Mouse (Mus musculus) heart, embryonic 16.5 days (tissue): ENCODE data around the gene Dpt. TPM values are rescaled to one million over a fixed set of nuclear protein-coding genes. Genes with fewer than 3 reads are reported as not detected.
A peak's percentile ranks its signal among the peaks of the same experiment; 100 is the strongest.
"Not testable (repeated sequence)": the region's sequence is repeated elsewhere in the genome, so short reads cannot be mapped to it uniquely, and the experiment has no call there.

Experiments
- ATAC-seq: fragments of 200-750 bp; cut with Nextera tagmentation; replicated peaks from 2 replicates; pipeline ENCODE4 v1.8.0; 2017; ENCODE audit warnings: moderate number of reproducible peaks; ENCODE audit not compliant: insufficient read depth, low FRiP score; ENCODE audit errors: extremely low read depth
- H3K27ac ChIP-seq: fragments of 300-500 bp; sonication (generic); 2 replicates; pipeline ENCODE4 v1.5.1; 2014; ENCODE audit warnings: mild to moderate bottlenecking, low read length, control low read depth, moderate library complexity
- H3K27me3 ChIP-seq: fragments of 300-500 bp; sonication (generic); 2 replicates; pipeline ENCODE4 v1.6.1; 2014; ENCODE audit warnings: low read length, mixed read lengths; ENCODE audit not compliant: control insufficient read depth, insufficient read depth
- H3K36me3 ChIP-seq: fragments of 300-500 bp; sonication (generic); 2 replicates; pipeline ENCODE4 v1.6.1; 2014; ENCODE audit not compliant: control insufficient read depth, insufficient read depth
- H3K4me1 ChIP-seq: fragments of 300-500 bp; sonication (generic); 2 replicates; pipeline ENCODE4 v1.6.1; 2014; ENCODE audit warnings: low read length, mixed read lengths; ENCODE audit not compliant: control insufficient read depth, insufficient read depth
- H3K4me2 ChIP-seq: fragments of 300-500 bp; sonication (generic); 2 replicates; pipeline ENCODE4 v1.6.1; 2014; ENCODE audit warnings: low read depth, mild to moderate bottlenecking, control low read depth, low read length
- H3K4me3 ChIP-seq: fragments of 300-500 bp; sonication (generic); 2 replicates; pipeline ENCODE4 v1.5.1; 2014; ENCODE audit warnings: mild to moderate bottlenecking, control low read depth, low read length
- H3K9ac ChIP-seq: fragments of 300-500 bp; sonication (generic); 2 replicates; pipeline ENCODE4 v1.6.1; 2014; ENCODE audit warnings: low read length, control low read depth
- H3K9me3 ChIP-seq: fragments of 300-500 bp; sonication (generic); replicated peaks from 2 replicates; pipeline ENCODE4 v1.6.1; 2016; ENCODE audit warnings: low read length; ENCODE audit not compliant: control insufficient read depth
- WGBS: fragments of 180-500 bp; shearing (Covaris S2); extraction: QIAGEN DNeasy Blood & Tissue Kit; methylation state at CpG from one replicate; pipeline ENCODE4 v1.1.7; 2014; 5-methylcytosine and 5-hydroxymethylcytosine counted together
- polyA plus RNA-seq: library from polyadenylated mRNA; unstranded; fragments of >200 nt; fragmentation: Nextera tagmentation; extraction: Ambion mirVana; gene quantifications from 2 replicates; pipeline ENCODE4 v1.2.1, GENCODE M21; 2015

Dpt gene
- polyA plus RNA-seq, 1 experiment from 2014 or later: 96.2 TPM

GRCm38 (mm10) chr1:164824896-164825295 is 28.5 kb downstream of the Dpt start:
- Histone ChIP-seq H3K36me3 (no peaks in the 10 kb centered on the region), H3K4me3 (no peak overlapping the region), H3K27ac (no peak overlapping the region), H3K9ac (no peak overlapping the region), H3K9me3 (no peaks in the 10 kb centered on the region), H3K4me1 (no peaks in the 10 kb centered on the region), H3K27me3 (no peaks in the 10 kb centered on the region), H3K4me2 (no peak overlapping the region)
- ATAC-seq: no peak
- 61% methylated on average over 2 of the region's 2 CpGs for WGBS

GRCm38 (mm10) chr1:164829881-164830280 is 33.4 kb downstream of the Dpt start:
- Histone ChIP-seq H3K9ac (no peak overlapping the region), H3K4me3 (no peak overlapping the region)
- WGBS: 31% methylated on average over 1 of the region's 1 CpGs

GRCm38 (mm10) chr1:164832459-164832858 is 36.0 kb downstream of the Dpt start:
- no peak overlapping the region for H3K9ac ChIP-seq
- H3K27ac ChIP-seq: no peak overlapping the region
- H3K4me3 ChIP-seq: no peak overlapping the region
- no peak overlapping the region for H3K4me2 ChIP-seq
- H3K4me1 ChIP-seq: no peaks in the 10 kb centered on the region
- no peaks in the 10 kb centered on the region for H3K9me3 ChIP-seq
- WGBS: 84% methylated on average over 5 of the region's 5 CpGs
- ATAC-seq: no peak
- no peaks in the 10 kb centered on the region for H3K27me3 ChIP-seq
- no peaks in the 10 kb centered on the region for H3K36me3 ChIP-seq

More at GRCm38 (mm10) chr1:164829881-164830280, 33.4 kb downstream of the Dpt start:
- H3K4me2 ChIP-seq: no peak overlapping the region
- H3K4me1 ChIP-seq: no peaks in the 10 kb centered on the region
- no peaks in the 10 kb centered on the region for H3K9me3 ChIP-seq
- H3K36me3 ChIP-seq: no peaks in the 10 kb centered on the region
- H3K27me3 ChIP-seq: no peaks in the 10 kb centered on the region
- H3K27ac ChIP-seq: no peak overlapping the region
- no peak for ATAC-seq

GRCm38 (mm10) chr1:164848616-164849265 is 52.3 kb downstream of the Dpt start:
- ATAC-seq: no peak
- Histone ChIP-seq H3K9ac (no peak overlapping the region), H3K4me3 (no peak overlapping the region), H3K27ac (no peak overlapping the region), H3K27me3 (no peaks in the 10 kb centered on the region), H3K36me3 (no peaks in the 10 kb centered on the region), H3K4me2 (no peak overlapping the region), H3K9me3 (no peaks in the 10 kb centered on the region), H3K4me1 (no peaks in the 10 kb centered on the region)
- 75% methylated on average over 7 of the region's 7 CpGs for WGBS

- H3K27me3 ChIP-seq, H3K4me2 ChIP-seq, H3K4me1 ChIP-seq, H3K36me3 ChIP-seq, H3K9ac ChIP-seq, H3K9me3 ChIP-seq, H3K4me3 ChIP-seq, H3K27ac ChIP-seq: not testable (repeated sequence)
- peak; percentile 49; the same call in 1 of the 2 replicates for ATAC-seq
- WGBS: 28% methylated on average over 2 of the region's 2 CpGs
Measured at GRCm38 (mm10) chr1:164855700-164856099, 59.3 kb downstream of the Dpt start.

GRCm38 (mm10) chr1:164859952-164860351 is 63.5 kb downstream of the Dpt start:
- no peak overlapping the region for H3K27ac ChIP-seq

GRCm38 (mm10) chr1:164860782-164861181 is 64.3 kb downstream of the Dpt start:
- no peak overlapping the region for H3K27ac ChIP-seq
- no peaks in the 10 kb centered on the region for H3K27me3 ChIP-seq
- H3K4me3 ChIP-seq: no peak overlapping the region
- no peaks in the 10 kb centered on the region for H3K9me3 ChIP-seq
- no peaks in the 10 kb centered on the region for H3K36me3 ChIP-seq
- ATAC-seq: no peak
- H3K9ac ChIP-seq: no peak overlapping the region
- H3K4me1 ChIP-seq: no peaks in the 10 kb centered on the region
- no peak overlapping the region for H3K4me2 ChIP-seq
- WGBS: 91% methylated on average over 2 of the region's 2 CpGs

More at GRCm38 (mm10) chr1:164859952-164860351, 63.5 kb downstream of the Dpt start:
- 60% methylated on average over 11 of the region's 11 CpGs for WGBS
- H3K4me3 ChIP-seq: no peak overlapping the region
- H3K4me2 ChIP-seq: no peak overlapping the region
- ATAC-seq: no peak
- no peak overlapping the region for H3K9ac ChIP-seq
- no peaks in the 10 kb centered on the region for H3K27me3 ChIP-seq
- no peaks in the 10 kb centered on the region for H3K36me3 ChIP-seq
- H3K9me3 ChIP-seq: no peaks in the 10 kb centered on the region
- no peaks in the 10 kb centered on the region for H3K4me1 ChIP-seq

- H3K36me3 ChIP-seq: no peaks in the 10 kb centered on the region
- no peak overlapping the region for H3K27ac ChIP-seq
- no peaks in the 10 kb centered on the region for H3K4me1 ChIP-seq
- no peak overlapping the region for H3K4me2 ChIP-seq
- no peak overlapping the region for H3K4me3 ChIP-seq
- H3K9ac ChIP-seq: no peak overlapping the region
- no peak for ATAC-seq
- 73% methylated on average over 4 of the region's 4 CpGs for WGBS
- H3K27me3 ChIP-seq: no peaks in the 10 kb centered on the region
- H3K9me3 ChIP-seq: no peaks in the 10 kb centered on the region
Measured at GRCm38 (mm10) chr1:164861501-164861900, 65.1 kb downstream of the Dpt start.

GRCm38 (mm10) chr1:164862946-164863883 is 66.8 kb downstream of the Dpt start:
- Histone ChIP-seq H3K9me3 (no peaks in the 10 kb centered on the region), H3K9ac (no peak overlapping the region), H3K4me1 (no peaks in the 10 kb centered on the region), H3K4me3 (no peak overlapping the region), H3K27me3 (no peaks in the 10 kb centered on the region), H3K27ac (no peak overlapping the region), H3K4me2 (no peak overlapping the region), H3K36me3 (no peaks in the 10 kb centered on the region)
- no peak for ATAC-seq
- WGBS: 78% methylated on average over 12 of the region's 12 CpGs
